Mouse (Mus musculus) fibroblast of lung, adult 2 months (primary cell): ENCODE measurements around the gene Aurkb.
A peak's percentile ranks its signal among the peaks of the same experiment; 100 is the strongest.

Experiments used
- DNase-seq: peaks from one replicate; pipeline ENCODE4 v3.0.0-alpha.2; 2011; ENCODE audit warnings: low read depth

Aurkb gene

DNA sequence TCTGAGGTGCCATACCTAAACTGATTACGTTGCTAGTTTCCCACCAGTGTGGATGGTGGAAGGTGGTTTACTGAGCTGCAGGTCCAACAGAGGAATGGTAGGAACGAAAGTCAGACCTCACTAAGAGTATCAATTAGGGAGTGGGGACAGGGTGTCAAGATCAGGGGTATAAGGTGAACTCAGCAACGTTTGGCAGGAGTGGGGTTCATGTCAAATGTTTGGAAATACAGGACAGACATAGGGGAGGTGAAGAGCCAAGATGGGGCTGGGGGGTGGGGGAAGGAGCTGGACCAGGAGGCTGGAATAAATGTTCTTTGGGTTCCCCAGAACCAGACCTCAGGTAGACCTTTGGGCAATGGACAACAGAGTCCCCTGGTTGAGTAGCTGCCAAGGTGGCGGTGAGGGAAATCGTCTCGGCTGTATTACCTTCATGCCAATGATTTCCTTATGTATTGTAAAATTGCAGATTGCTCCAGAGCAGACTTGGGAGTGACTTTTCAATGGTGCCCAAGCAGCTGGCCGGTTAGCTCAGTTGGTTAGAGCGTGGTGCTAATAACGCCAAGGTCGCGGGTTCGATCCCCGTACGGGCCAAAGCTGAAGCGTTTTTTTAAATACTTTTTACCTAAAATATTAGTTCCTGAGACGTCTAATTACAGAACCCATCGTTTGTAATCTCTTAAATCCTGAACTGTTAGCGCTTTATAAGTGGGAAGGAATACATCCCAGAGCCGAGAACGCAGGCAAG is 8.8 kb upstream of the Aurkb start:
- DNase-seq, result peak; percentile 67

DNA sequence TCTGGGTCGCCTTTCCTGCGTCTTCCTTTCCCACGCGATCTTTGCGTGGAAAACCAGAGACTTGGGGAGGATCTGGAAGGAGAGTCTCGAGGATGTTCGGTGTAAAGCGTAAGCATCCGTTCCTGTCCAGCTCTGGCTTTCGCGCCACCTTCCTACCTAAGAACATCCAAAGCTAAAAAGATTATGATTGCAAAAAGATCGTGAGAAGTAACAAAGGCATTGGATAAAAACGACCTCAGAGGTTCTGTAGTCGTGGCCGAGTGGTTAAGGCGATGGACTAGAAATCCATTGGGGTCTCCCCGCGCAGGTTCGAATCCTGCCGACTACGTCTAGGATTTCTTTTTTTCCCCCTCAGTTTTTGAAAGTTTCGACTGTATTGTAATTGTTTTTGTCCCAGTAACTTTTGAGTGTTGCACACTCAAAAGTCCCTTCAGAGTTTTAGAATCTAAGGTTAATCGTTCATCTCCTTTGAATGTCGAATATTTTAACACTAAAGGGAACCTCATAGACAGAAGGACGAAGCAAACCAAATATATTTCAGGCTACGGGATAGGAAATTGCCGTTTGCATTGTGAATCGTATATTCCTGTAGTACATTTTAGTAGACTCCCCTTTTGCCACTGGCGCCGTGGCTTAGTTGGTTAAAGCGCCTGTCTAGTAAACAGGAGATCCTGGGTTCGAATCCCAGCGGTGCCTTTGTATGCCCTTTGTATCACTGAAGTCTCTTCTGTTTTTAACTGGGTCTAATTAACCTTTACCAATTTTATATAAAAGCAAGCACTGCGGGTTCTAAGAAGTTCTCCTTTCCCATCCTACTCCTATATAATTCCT is 8.0 kb upstream of the Aurkb start:
- DNase-seq, result peak; percentile 78

DNA sequence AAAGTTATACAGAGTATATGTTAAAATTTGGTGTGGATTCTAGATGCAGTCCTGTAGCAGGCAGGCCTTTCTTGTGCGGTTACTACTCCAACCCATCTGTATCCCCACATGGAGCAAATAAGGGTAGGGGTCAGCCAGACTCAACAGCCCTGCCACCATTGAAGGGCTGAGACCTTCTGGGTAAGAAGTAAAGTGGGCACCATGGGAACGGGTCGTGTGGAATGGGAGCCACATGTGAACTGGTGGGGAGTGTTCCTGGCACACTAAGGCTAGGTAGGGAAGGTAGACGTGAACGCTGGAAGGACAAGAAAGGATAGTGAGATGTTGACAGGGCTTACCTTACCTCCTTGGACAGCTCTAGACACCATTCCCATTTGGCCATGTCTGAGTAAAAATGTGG is 7.3 kb upstream of the Aurkb start:
- DNase-seq, result no peak

DNA sequence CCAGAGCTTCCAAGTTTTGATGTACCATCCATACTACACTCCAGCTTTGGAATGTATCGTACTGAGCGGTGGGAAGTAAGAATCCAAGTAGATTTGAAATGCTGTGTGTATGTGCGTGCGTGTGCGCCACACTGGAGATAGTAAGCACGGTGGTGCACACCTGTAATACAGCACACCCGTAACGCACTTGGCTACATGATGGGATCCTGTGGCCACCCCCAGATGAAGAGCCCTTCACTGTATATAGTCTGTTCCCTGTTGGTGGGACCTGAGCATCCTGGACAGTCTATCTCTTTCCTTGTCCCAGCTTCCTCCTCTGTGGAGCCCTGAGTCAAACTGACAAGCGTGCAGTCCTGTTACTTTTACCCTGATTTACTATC is 938 bp downstream of the Aurkb start:
- DNase-seq, result no peak

DNA sequence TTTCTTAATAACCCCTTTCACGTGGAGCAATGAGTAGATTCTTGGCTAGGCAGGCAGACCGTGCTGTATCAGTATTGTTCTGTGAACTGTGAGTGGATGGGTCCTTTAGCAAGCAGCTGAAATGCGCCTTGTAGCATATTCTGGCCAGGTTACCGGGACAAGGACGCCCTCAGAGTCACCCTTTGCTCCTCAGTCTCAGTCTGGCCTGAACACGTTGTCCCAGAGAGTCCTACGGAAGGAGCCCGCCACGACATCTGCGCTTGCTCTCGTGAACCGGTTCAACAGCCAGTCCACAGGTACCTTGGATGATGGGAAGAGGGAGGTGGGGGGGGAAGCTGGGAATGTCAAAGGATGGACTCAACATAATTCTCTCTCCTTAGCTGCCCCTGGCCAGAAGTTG is 2.1 kb downstream of the Aurkb start:
- no peak for DNase-seq

DNA sequence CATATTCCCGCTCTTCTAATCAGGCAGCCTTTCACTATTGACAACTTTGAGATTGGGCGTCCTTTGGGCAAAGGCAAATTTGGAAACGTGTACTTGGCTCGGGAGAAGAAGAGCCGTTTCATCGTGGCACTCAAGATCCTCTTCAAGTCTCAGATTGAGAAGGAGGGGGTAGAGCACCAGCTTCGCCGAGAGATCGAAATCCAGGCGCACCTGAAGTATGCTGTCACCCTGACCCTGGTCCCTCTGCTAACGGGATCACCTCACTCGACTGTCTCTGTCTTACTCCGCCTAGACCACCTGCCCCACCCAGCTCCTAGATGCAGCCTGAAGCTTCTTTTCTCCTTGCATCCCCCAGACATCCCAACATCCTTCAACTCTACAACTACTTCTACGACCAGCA is 2.7 kb downstream of the Aurkb start:
- no peak for DNase-seq

DNA sequence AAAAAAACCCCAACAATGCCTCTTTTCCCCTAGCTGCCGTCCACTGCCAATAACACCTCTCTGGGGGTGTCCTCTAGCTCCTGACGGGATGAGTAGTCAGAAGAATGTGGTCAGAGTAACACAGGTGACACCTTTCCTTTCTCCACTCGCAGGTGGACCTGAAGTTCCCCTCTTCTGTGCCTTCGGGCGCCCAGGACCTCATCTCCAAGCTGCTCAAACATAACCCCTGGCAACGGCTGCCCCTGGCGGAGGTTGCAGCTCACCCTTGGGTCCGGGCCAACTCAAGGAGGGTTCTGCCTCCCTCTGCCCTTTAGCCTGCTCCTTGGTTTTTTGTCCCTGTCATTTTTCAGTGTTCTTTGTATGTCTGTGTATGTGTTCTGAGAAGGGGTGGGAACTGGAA is 5.3 kb downstream of the Aurkb start:
- DNase-seq, result no peak

DNA sequence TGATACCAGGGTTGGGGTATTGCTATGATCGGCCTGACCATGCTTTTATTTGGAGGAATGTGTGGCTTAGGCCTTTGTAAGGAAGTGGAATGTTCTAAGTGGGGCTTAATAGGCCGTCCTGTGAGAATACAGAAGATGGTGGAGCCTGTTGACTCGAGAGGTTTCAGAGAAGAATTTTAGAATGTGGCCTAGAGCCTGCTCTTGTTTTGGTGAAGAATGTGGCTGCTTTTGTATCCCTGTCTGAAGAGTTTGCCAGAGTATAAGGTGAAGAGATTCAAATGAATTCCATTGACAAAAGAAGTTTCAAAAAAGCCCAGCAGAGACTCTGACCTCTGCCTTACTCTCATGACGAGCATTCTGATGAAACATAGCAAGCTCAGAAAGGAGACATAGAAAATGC is 6.3 kb downstream of the Aurkb start:
- DNase-seq, result no peak

DNA sequence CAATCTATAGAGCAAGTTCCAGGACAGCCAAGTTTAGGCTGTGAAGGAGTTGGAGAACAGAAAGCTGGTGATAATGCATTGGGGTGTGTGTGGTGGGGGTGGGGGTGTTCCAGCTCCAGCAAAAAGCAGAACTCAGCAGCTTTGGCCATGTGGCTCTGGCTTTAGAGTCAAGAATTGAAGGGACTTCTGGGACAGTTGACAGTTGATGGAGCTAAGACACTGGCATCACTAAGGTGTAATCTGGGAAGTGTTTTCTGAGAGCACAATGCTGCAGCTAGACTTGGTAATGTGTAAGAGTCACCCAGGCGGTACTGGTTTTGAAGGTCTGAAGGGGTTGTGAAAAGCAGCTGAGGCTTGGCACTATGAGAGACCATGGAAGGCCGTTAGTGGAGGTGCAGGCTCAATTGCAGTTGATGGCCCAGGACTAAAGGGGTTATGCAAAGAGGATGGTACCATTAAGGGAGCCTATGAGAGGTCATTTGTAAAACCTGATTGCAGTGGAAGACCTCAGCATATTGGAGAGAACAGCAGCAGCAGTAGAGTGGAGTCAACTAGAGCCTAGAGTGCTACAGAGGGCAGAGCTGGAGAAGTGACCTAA is 7.5 kb downstream of the Aurkb start:
- no peak for DNase-seq

DNA sequence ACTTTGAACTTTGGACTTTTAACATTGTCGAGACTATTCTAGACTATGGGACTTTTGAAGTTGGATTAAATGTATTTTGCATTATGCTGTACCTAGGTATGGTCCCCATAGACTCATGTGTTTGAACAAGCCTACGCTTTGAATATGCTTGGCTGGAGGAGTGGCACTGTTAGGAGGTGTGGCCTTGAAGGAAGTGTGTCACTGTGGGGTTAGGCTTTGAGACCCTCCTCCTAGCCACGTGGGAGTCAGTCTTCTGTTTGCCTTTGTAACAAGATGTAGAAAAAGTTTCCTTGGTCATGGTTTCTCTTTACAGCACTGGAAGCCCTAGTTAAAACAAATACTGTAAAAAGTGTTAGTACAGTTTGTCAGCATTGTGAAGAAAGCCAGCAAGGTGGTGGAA is 8.4 kb downstream of the Aurkb start:
- no peak for DNase-seq

DNA sequence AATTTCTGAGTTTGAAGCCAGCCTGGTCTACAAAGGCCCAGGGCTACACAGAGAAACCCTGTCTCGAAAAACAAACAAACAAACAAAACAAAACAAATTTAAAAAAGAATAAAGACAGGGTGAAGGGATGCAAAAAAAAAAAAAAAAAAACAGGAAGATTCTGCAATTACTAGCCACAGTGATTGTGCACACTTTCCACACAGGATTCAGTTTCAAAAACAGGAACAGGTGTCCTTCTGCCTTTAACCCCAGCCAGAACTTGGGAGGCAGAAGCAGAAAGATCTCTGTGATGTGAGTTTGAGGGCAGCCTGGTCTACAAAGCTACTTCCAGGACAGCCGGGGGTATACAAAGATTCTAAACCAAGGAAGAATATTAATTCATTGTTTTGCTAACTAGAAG is 12.8 kb downstream of the Aurkb start:
- DNase-seq, result no peak

DNA sequence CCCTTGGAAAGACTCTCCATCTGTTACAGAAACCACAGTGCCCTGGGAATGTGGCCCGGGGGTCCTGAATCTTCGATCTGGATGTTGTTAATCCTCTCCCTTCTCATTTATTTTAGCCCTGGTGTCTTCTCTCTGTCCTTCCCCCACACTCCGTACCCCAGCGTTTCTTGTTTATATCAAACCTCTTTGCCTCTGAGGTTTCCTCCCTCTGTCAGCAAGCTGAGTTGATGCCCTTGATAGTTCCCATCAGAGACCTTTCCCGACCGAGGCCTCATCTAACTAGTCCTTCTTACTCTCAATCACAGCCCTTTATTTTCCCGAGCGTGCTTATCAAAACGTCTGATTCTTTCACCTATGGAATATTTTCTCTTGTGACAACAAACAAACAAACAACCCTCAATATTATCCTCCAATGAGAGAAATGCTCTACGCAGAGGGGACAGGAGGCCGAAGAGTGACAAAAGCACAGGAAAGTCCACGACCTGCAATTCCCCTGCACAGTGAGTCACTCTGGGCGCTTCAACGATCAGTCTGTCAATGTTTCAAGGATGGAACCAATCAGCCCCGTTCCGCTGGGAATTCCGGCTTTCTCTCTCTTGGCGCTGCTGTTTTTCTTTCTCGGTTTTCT is 13.4 kb downstream of the Aurkb start:
- no peak for DNase-seq

DNA sequence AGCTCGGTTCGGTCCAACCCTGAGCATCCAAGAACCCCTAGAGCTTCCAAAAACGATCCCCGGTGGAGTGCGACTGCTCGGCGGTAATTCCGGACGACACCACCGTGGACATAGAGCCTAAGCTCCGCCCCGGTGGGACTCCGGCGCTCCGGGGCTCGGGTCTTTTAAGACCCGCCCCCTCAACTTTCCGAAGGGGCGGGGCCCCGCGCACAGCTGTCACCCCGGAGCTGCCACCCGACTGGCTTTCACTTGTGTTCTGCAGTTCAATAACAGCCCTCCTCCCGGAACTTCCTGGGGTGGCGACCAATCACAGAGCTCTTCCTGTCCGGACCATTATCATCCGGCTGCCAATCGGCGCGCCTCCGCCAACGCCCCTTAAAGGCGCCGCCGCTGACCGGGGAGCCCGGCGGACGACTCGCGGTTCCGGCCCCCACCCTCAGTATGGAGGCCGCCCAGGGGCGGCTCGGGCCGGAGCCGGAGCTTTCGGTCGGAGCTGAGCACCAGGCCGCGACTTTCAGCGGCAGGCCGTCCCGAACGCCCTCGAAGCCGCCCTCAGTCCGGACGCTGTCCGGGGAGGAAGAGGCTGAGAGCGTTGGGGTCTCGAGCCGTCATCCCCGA is 14.0 kb downstream of the Aurkb start, which contains the start of gene Borcs6:
TSS of gene Borcs6 (plus strand) at position 361 of the 618 bp plus-strand sequence.
- peak; percentile 93 for DNase-seq

DNA sequence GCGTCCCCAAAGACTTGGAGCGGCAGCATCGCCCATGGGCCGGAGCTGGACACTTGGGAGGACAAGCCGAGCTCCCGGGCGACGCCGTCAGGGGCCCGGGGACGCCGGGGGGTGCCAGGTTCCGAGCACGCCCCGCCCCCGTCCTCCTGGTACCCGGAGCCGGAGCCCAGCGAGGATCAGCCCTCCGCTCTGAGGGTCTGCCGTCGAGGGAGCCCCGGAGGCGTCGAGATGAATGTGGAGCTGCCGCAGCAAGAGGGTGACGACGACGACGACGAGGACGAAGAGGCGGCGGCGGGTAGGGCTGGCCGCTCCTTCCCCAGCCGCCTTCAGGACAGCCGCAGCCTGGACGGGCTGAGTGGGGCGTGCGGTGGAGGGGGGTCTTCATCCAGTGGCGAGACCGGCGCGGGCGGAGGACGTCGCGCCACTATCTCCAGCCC is 14.5 kb downstream of the Aurkb start:
- DNase-seq, result no peak

DNA sequence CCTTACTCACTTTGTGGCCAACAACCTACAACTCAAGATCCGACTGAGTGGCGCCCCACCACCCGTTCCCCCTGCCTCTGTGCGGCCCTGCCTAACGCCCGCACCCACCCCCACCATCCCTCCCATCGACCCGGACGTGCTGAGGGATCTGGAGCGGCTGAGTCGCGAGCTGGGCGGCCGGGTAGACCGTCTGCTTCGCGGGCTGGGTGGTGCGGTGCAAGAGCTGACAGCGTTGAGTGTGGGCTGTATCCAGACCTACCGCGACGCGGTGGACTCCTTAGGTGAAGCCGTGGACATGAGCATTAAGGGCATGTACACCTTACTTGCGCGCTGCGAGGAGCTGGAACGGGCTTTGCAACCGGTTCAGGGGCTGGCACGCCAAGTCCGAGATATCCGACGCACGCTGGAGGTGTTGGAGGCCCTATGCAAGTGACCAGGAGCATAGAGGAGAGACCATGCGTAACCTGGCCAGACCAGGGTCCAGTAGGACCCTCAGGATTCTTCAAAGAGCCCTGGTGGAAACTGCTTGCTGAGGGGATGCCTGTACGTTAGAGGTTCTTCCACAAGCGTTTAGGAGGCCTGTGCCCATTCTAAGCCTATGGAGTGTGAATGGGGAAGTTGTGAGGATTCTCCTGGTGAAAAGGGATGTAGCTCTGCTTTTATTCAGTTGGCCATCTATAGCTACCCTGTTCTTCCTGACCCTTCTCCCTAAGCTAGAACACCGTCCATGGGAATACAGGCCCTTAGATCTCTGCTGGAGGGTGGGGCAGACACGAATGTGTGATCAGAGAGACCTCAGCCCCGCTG is 15.2 kb downstream of the Aurkb start:
- no peak for DNase-seq

DNA sequence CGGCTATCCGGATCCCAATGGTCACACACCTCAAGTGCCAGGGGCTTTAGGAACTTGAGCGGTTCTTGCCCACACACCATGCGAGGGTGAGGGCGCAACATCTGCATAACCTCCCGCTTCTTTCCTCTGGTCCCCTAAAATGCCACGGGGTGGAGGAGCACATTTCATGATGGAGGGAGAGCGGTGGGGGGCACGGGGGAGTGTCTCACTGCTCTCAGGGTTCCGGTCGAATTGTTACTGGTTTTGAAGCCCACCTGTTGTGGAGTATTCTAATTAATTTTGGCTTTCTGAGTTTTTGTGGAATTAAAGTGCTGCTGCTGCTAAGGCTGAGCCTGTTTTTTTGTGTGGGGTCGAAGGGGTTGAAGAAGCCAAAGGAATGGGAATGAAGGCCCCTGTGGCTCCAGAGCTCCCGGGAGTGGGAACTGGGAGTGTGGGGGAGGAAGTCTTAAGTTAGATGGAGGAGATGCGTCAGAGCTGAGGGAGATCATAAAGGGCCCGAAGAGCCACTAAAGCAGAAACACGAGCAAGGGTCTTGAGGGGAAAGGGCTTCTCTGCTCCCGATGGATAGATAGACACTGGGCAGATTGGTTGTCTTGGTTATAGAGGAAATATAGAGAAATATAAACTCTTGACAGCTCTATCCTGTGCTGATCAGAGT is 15.9 kb downstream of the Aurkb start:
- DNase-seq, result no peak

DNA sequence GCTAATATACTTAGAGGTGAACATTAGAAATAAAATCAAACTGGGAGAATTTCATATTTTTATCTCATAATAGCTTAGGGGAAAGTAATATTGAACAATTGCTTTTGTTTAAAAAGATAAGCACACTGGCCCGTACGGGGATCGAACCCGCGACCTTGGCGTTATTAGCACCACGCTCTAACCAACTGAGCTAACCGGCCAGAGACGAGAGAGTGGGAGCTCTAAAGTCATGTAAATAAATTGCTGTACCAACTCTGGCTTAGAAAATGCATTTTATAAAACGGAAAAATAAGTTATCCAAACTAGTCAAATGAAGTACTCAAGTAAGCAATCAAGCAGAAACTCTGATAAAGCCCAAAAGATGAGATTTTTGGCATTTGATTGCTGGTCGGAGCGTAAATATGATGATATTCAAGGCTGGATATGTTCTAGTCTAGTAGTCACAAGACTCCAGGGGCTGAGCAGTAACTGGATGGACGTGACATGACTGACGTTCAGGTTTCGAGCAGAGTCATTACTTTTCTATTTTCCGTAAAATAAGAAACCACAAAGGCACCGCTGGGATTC is 16.8 kb downstream of the Aurkb start:
- DNase-seq, result no peak

DNA sequence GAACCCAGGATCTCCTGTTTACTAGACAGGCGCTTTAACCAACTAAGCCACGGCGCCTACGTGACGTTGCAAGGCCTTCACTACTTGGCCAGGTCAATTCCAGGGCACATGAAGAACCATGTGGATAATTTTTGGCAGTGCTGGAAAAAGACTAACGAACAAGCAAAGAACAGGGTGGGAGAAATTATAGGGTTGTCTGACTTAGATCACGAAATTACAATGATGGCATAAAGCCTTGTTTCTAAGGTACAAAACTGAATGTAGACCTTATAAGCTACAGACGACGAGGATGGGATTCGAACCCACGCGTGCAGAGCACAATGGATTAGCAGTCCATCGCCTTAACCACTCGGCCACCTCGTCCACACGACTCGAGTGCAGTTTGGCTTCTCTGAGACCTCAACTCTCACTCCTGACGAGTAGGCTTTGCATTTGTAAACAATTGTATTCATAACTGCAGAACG is 17.3 kb downstream of the Aurkb start:
- DNase-seq, result peak; percentile 85

DNA sequence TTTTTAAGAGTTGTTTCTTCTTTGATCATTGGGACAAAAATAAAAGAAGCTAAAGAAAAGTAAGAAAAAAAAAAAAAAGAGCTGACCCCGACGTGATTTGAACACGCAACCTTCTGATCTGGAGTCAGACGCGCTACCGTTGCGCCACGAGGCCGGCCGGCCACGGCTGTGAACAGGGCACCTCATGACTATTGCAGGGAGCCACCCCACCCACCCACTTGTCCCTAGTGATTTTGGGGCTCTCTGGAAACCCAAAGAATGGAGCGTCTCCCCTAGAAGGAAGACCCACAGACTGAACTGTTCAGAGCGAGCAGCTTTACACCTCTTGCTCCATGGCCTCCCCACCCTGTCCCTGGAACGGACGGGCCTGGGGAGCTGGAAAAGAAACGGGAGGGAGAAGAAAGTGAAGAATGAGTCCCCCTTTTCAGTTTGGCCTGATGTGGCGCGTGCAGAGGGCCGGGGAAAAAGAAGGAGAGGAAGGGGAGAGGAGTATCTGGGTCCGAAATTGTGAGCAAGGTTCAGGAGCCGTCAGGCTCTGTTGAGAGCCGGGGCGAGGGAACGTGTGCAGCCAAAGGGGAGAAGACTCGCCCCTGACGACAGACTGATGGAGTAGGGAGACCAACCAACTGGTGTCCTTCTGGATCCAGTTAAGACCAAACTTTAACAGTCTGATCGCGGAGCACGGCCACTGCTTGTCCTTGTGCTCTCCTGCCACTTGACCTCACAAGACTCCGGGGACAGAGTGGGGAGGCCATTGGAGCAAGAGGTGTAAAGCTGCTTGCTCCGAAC is 18.2 kb downstream of the Aurkb start:
- no peak for DNase-seq
